Mouse (Mus musculus) C2C12 (cell line): ENCODE measurements around the gene Igsf11. TPM values are rescaled to one million over a fixed set of nuclear protein-coding genes. Genes with fewer than 3 reads are reported as not detected.
"Not testable (repeated sequence)": the region's sequence is repeated elsewhere in the genome, so short reads cannot be mapped to it uniquely, and the experiment has no call there.

Source experiments
- H3K27me3 ChIP-seq: one replicate; pipeline ENCODE4 v1.6.1; 2011; ENCODE audit not compliant: control insufficient read depth, insufficient read depth, insufficient read length
- H3K36me3 ChIP-seq: one replicate; pipeline ENCODE4 v1.6.1; 2011; ENCODE audit not compliant: control insufficient read depth, insufficient read depth
- H3K4me3 ChIP-seq: one replicate; pipeline ENCODE4 v1.5.1; 2011; ENCODE audit warnings: mild to moderate bottlenecking, control low read depth; ENCODE audit not compliant: poor library complexity, insufficient read depth, severe bottlenecking
- H3K79me2 ChIP-seq: one replicate; pipeline ENCODE4 v1.6.1; 2011; ENCODE audit not compliant: control insufficient read depth, insufficient read depth
- H3K79me3 ChIP-seq: one replicate; pipeline ENCODE4 v1.6.1; 2011; ENCODE audit warnings: low read depth, control low read depth
- H3ac ChIP-seq: one replicate; pipeline ENCODE3; 2011; ENCODE audit warnings: low read depth; ENCODE audit not compliant: control insufficient read depth, insufficient read length
- CEBPB ChIP-seq: IDR thresholded peaks from one replicate; pipeline ENCODE4 v1.6.1; 2011; ENCODE audit warnings: low read depth, mild to moderate bottlenecking, control low read depth, moderate library complexity
- CTCF ChIP-seq: IDR thresholded peaks from one replicate; pipeline ENCODE4 v1.5.1; 2011; ENCODE audit not compliant: control insufficient read depth, insufficient read depth, insufficient read length
- FOSL1 ChIP-seq: IDR thresholded peaks from one replicate; pipeline ENCODE4 v1.8.0; 2011; ENCODE audit warnings: mild to moderate bottlenecking, low read length; ENCODE audit not compliant: poor library complexity, insufficient read depth, severe bottlenecking
- MAX ChIP-seq: IDR thresholded peaks from one replicate; pipeline ENCODE4 v1.6.1; 2011; ENCODE audit warnings: mild to moderate bottlenecking, control low read depth
- MYOD1 ChIP-seq: IDR thresholded peaks from one replicate; pipeline ENCODE4 v1.6.1; 2011; ENCODE audit warnings: low read depth; ENCODE audit not compliant: control insufficient read depth, insufficient read length
- MYOG ChIP-seq: IDR thresholded peaks from one replicate; pipeline ENCODE4 v1.6.1; 2011; ENCODE audit not compliant: control insufficient read depth, insufficient read length; ENCODE audit errors: extremely low read depth
- USF1 ChIP-seq: IDR thresholded peaks from one replicate; pipeline ENCODE4 v1.6.1; 2011; ENCODE audit warnings: low read depth, mild to moderate bottlenecking, control low read depth, moderate library complexity
- polyA plus RNA-seq: library from polyadenylated mRNA; unstranded; fragments of >200 nt; fragmentation: generic; extraction: Trizol; gene quantifications from one replicate; pipeline ENCODE4 v1.2.1, GENCODE M21; 2012; ENCODE audit warnings: missing spikeins

Igsf11 gene
- polyA plus RNA-seq, 1 experiment = 7.7 TPM

DNA sequence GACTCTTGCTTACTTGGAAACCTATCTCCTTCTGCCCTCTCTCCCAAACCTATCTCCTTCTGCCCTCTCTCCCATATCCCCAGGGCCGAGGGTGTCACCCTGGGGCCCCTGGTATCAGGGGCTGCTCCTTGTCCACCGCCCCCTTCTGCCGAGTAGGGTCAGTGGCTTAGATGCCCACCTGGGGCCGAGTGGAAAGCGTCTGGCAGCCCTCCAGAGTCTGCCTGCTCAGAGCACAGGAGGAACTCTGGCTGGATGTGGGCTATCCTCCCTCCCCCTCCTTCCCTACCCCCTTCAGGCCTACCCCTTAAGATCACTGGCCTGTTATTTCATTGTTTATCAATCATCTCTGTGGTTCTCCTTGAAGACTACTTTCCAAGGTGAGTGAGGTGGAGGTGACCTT lies 88.1 kb downstream of the Igsf11 start:
- Histone ChIP-seq H3ac (no peak overlapping the region), H3K79me2 (no peaks in the 10 kb centered on the region), H3K4me3 (no peak overlapping the region), H3K36me3 (no peaks in the 10 kb centered on the region), H3K27me3 (no peaks in the 10 kb centered on the region), H3K79me3 (no peaks in the 10 kb centered on the region)
- no peak for TF ChIP-seq CTCF
- TF ChIP-seq MYOD1 = no peak
- TF ChIP-seq MYOG = no peak
- no peak for TF ChIP-seq MAX
- no peak for TF ChIP-seq FOSL1
- TF ChIP-seq USF1 = no peak
- no peak for TF ChIP-seq CEBPB

DNA sequence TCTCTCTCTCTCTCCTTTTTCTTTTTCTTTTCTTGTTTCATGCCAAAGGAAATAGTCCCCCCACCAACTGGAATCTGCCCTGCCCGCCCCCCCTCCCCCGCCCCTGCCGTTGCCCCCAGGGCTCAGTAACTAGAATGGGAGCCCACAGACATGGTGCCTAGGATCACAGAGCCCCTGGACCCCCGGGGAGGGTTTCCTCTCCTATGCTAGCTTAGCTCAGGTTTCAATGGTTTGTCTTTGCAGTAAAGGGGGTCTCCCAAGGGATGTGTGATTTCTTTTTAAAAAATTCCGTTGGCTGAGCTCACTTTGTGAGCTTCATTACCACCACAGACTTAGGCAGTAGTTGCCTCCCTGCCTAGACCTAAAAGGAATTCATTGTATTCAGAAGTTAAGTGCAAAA lies 89.6 kb downstream of the Igsf11 start:
- TF ChIP-seq FOSL1 (no peak), USF1 (no peak)
- no peaks in the 10 kb centered on the region for H3K79me3 ChIP-seq
- H3K27me3 ChIP-seq = no peaks in the 10 kb centered on the region
- H3ac ChIP-seq = no peak overlapping the region
- no peaks in the 10 kb centered on the region for H3K36me3 ChIP-seq
- no peaks in the 10 kb centered on the region for H3K79me2 ChIP-seq
- H3K4me3 ChIP-seq = no peak overlapping the region

DNA sequence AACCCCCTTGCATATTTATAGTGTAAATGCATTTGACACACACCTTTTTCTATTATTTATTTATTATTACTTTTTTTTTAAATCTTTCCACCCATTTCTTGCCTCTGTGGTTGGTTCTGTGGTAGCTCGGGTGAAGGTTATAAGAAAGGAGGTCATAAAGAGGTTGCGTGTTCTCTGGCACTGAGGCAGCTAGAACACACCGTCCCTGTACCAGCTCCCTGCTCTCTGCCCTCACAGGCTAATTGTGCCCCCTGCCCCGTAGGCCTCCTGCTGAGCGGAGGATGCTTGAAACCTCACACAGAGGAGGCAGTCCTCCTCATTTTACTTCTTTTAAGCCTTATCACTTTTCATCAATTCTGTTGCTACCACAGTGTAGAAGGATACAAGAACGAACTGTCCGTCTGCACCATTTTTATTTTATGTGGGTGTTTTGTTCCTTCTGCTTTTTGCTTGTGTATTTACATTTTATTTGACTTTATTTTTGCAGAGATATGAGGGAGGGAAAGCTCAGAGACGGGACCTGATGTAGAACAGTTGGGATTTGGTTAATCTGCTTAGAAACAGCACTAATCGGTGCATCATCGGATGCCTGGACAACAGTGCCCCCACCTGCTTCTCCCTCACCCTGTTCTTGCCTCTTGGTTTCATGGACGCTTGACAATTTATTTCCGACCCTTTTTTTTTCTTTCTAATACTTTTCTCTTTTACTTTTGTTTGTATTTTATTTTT lies 90.2 kb downstream of the Igsf11 start:
- Histone ChIP-seq H3K79me3 (no peaks in the 10 kb centered on the region), H3K36me3 (no peaks in the 10 kb centered on the region), H3K79me2 (no peaks in the 10 kb centered on the region), H3K4me3 (no peak overlapping the region), H3K27me3 (no peaks in the 10 kb centered on the region), H3ac (no peak overlapping the region)
- TF ChIP-seq USF1 = no peak
- no peak for TF ChIP-seq FOSL1
- TF ChIP-seq MYOG = no peak
- no peak for TF ChIP-seq CTCF
- TF ChIP-seq MAX = no peak
- no peak for TF ChIP-seq MYOD1
- TF ChIP-seq CEBPB = no peak

DNA sequence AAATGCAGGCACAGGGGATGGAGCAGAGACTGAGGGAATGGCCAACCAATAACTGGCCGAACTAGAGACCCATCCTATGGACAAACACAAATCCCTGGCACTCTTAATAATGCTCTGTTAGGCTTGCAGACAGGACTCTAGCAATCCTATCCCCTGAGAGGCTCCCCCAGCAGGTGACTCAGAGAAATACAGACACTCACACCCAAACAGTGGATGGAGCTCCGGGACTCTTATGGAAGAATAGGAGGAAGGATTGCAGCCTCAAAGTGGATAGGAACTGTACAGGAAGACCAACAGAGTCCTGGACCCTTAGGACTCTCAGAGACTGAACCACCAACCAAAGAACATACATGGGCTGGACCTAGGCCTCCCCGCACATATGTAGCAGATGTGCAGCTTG lies 91.4 kb downstream of the Igsf11 start:
- not testable (repeated sequence) for H3ac ChIP-seq, H3K79me3 ChIP-seq, H3K79me2 ChIP-seq, H3K36me3 ChIP-seq, H3K4me3 ChIP-seq, H3K27me3 ChIP-seq

DNA sequence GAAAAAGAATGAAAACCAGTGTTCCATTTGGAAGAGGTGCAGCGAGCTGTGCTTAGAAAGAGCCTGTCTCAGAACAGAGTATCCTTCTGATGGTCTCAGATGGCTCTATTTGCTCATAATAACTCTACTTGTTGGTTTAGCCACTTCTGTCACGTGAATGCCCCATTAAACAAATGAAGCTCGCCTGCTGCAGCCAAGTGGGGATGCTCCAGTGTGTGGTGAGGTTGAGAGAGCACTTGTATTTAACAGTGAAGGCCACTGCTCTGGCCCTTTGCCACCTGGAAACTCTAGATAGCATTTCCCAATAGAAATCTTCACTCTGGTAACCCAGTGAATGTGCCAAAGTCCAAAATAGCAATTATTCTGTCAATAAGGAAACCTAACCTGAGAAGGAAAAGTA lies 92.9 kb downstream of the Igsf11 start:
- no peaks in the 10 kb centered on the region for H3K79me2 ChIP-seq
- no peak overlapping the region for H3K4me3 ChIP-seq
- H3K79me3 ChIP-seq = no peaks in the 10 kb centered on the region
- no peak for TF ChIP-seq USF1
- no peak for TF ChIP-seq MYOD1
- TF ChIP-seq CEBPB = no peak
- no peak for TF ChIP-seq MYOG
- no peak for TF ChIP-seq FOSL1
- TF ChIP-seq MAX = no peak
- TF ChIP-seq CTCF = no peak
- no peaks in the 10 kb centered on the region for H3K27me3 ChIP-seq
- no peak overlapping the region for H3ac ChIP-seq
- no peaks in the 10 kb centered on the region for H3K36me3 ChIP-seq

DNA sequence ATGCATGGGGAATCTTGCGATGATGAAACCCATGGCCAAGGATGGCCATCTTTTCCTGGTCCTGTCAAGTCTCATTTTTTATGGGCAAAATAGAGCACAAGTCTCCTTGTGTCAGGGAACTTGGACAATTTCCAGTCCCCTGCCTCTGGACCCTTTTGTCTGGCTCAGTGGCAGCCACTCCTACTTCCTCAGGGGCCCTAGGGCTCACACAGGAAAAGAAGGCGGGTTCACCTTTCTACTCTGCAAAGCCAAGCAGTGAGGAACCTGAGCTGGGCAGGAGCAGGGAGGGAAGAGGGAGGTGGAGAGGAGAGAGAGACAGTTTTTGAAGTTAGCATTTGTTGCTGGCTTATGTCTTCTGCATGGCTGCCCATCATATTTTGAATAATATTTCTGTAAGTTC lies 93.9 kb downstream of the Igsf11 start:
- H3K4me3 ChIP-seq = no peak overlapping the region

More for the DNA sequence above, 93.9 kb downstream of the Igsf11 start:
- H3K79me3 ChIP-seq = no peaks in the 10 kb centered on the region
- no peaks in the 10 kb centered on the region for H3K27me3 ChIP-seq
- H3ac ChIP-seq = no peak overlapping the region
- H3K36me3 ChIP-seq = no peaks in the 10 kb centered on the region
- no peaks in the 10 kb centered on the region for H3K79me2 ChIP-seq
- TF ChIP-seq MAX = no peak
- no peak for TF ChIP-seq USF1
- TF ChIP-seq MYOG = no peak
- no peak for TF ChIP-seq CTCF
- TF ChIP-seq MYOD1 = no peak
- no peak for TF ChIP-seq FOSL1
- no peak for TF ChIP-seq CEBPB
